Mouse (Mus musculus): ENCODE results near the gene Gabarapl1. TPM values are rescaled to one million over a fixed set of nuclear protein-coding genes. Genes with fewer than 3 reads are reported as not detected.

The Gabarapl1 gene
- polyA plus RNA-seq, 1 experiment from 2014 or later = 96.6 TPM

DNA sequence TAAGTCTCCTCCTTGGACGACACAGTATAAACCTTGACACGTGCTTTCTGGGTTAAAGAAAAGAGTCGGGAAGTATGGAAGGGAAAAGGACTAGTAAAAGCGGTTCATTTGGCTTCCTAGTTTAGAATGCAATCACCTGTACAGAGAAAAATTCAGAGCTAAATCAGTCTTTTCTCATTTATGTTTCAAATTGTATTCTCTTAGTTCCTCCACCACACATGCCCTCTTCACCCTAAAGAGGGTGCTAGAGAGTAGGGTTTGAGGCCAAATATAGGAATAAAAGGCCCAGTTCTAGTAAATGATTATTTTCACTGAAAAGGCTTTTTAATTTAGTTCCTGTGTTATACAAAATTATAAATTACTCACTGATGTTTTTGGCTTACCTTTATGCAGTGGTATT lies 48.3 kb downstream of the Gabarapl1 start:
- Histone ChIP-seq H3K4me3 (no peak overlapping the region), H3K4me2 (replicated peaks) (no peak overlapping the region), H3K27ac (replicated peaks) (no peak overlapping the region), H3K36me3 (no peaks in the 10 kb centered on the region), H3K27me3 (no peaks in the 10 kb centered on the region), H3K4me1 (no peaks in the 10 kb centered on the region), H3K9me3 (no peaks in the 10 kb centered on the region), H3K9ac (replicated peaks) (no peak overlapping the region)
- WGBS = 62% methylated on average over 4 of the region's 4 CpGs
- ATAC-seq (ENCODE audit: low FRiP score, low read depth) = no peak

DNA sequence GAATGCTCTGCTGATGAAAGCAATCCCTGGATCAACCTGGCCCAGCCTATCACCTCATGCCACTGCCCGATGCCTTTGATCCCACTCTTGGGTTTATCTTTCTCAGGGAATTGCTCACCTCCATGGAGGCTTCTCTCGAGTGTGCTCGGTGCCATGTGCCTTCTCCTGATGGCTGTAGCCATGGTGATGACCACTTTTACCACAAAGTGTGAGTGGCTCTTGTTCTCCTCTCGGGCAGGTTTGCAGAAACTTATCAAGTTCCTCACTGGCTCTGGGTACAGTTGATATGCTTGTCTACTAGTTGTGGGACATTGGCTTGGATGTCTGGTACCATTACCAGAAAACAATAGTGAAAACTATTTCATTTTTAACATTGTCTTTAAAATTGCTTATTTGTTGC lies 48.9 kb downstream of the Gabarapl1 start:
- Histone ChIP-seq H3K9me3 (no peaks in the 10 kb centered on the region), H3K4me1 (no peaks in the 10 kb centered on the region), H3K4me2 (replicated peaks) (no peak overlapping the region), H3K27me3 (no peaks in the 10 kb centered on the region), H3K9ac (replicated peaks) (no peak overlapping the region), H3K36me3 (no peaks in the 10 kb centered on the region), H3K4me3 (no peak overlapping the region), H3K27ac (replicated peaks) (no peak overlapping the region)
- ATAC-seq (ENCODE audit: low FRiP score, low read depth) = no peak
- WGBS = 86% methylated on average over 4 of the region's 4 CpGs

DNA sequence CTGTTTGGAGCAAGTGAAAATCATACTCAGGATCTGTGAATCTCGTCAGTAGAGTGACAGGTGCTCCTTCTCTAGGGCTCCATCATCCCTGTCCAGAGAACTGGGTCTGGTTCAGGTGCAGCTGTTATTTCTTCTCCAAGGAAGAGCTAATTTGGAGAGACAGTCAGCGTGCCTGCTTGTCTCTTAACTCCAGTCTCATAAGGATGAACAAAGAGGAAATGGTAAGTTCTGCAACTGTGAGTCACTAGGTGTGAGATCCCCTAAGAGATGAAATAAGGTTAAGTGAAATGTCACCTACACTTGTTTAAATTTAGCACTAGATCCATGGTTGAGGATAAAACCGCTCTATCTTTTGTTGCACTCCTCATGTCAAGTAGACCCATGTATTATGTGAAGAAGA lies 50.1 kb downstream of the Gabarapl1 start:
- H3K27me3 ChIP-seq = no peaks in the 10 kb centered on the region
- ATAC-seq (ENCODE audit: low FRiP score, low read depth) = no peak
- no peak overlapping the region for H3K27ac ChIP-seq (replicated peaks)
- 80% methylated on average over 3 of the region's 3 CpGs for WGBS
- H3K9ac ChIP-seq (replicated peaks) = no peak overlapping the region
- H3K4me1 ChIP-seq = no peaks in the 10 kb centered on the region
- no peak overlapping the region for H3K4me3 ChIP-seq
- no peak overlapping the region for H3K4me2 ChIP-seq (replicated peaks)
- no peaks in the 10 kb centered on the region for H3K36me3 ChIP-seq
- H3K9me3 ChIP-seq = no peaks in the 10 kb centered on the region

DNA sequence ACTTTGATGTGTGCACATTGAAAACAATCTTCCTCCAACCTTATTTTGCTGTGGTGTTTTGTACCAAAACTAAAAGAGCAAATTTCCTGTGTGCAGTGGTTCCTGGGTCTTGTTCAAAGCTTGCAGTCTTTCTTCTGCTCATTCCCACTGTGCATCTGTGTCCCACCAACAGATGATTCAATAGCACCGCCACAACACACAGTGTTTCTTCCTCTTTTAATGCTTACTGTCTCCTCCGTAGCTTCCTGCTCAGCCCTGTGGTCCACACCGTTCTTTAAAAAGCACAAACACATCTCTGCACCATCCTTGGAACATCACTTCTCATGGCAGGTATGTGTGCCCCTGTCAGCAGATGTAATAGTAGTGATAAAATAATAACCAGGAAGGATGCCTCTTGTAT lies 58.5 kb downstream of the Gabarapl1 start, which contains the start of gene Klrd1:
Gene Klrd1, plus strand, starts transcription at position 275 of the 400 bp plus-strand sequence.
- WGBS = 84% methylated on average over 3 of the region's 3 CpGs
- Histone ChIP-seq H3K9ac (replicated peaks) (no peak within 1 kb of the TSS), H3K27me3 (no peaks in the 10 kb centered on the region), H3K36me3 (no peaks in the 10 kb centered on the region), H3K4me2 (replicated peaks) (no peak within 1 kb of the TSS), H3K4me3 (no peak within 1 kb of the TSS), H3K27ac (replicated peaks) (no peak within 1 kb of the TSS), H3K4me1 (no peaks in the 10 kb centered on the region), H3K9me3 (no peaks in the 10 kb centered on the region)
- no peak for ATAC-seq (ENCODE audit: low FRiP score, low read depth)

Other genes with a start within 250 kb of the Gabarapl1 start
- not detected in 2 replicates for gene 4922502D21Rik, start 201.4 kb upstream of the Gabarapl1 start, polyA plus RNA-seq (2016; fragmentation: Nextera tagmentation; extraction: Ambion mirVana)
- 0.14 and 0.21 TPM in 2 replicates for gene Clec12a, start 190.5 kb upstream of the Gabarapl1 start, polyA plus RNA-seq (2016; fragmentation: Nextera tagmentation; extraction: Ambion mirVana)
- gene Clec12b, start 147.3 kb upstream of the Gabarapl1 start, polyA plus RNA-seq (2016; fragmentation: Nextera tagmentation; extraction: Ambion mirVana) = not detected in 2 replicates
- gene Clec1b, start 135.9 kb upstream of the Gabarapl1 start, polyA plus RNA-seq (2016; fragmentation: Nextera tagmentation; extraction: Ambion mirVana) = 7.1 and 9.0 TPM in 2 replicates
- 0.17 and 0.22 TPM in 2 replicates for gene Clec9a, start 124.3 kb upstream of the Gabarapl1 start, polyA plus RNA-seq (2016; fragmentation: Nextera tagmentation; extraction: Ambion mirVana)
- 0.86 and 1.3 TPM in 2 replicates for gene Clec1a, start 81.2 kb upstream of the Gabarapl1 start, polyA plus RNA-seq (2016; fragmentation: Nextera tagmentation; extraction: Ambion mirVana)
- 0.06 and 0.07 TPM in 2 replicates for gene Olr1, start 26.0 kb upstream of the Gabarapl1 start, polyA plus RNA-seq (2016; fragmentation: Nextera tagmentation; extraction: Ambion mirVana)
- gene Tmem52b, start 20.6 kb upstream of the Gabarapl1 start, polyA plus RNA-seq (2016; fragmentation: Nextera tagmentation; extraction: Ambion mirVana) = not detected in 2 replicates
- gene Klre1, start 44.7 kb downstream of the Gabarapl1 start, polyA plus RNA-seq (2016; fragmentation: Nextera tagmentation; extraction: Ambion mirVana) = not detected in 2 replicates
- gene Klrd1, start 58.6 kb downstream of the Gabarapl1 start, polyA plus RNA-seq (2016; fragmentation: Nextera tagmentation; extraction: Ambion mirVana) = 0.47 TPM in 1 of 2 replicates, not detected in the other
- 0.32 and 0.34 TPM in 2 replicates for gene Klrk1, start 90.7 kb downstream of the Gabarapl1 start, polyA plus RNA-seq (2016; fragmentation: Nextera tagmentation; extraction: Ambion mirVana)
- gene Klrc3, start 110.2 kb downstream of the Gabarapl1 start, polyA plus RNA-seq (2016; fragmentation: Nextera tagmentation; extraction: Ambion mirVana) = not detected in 2 replicates
- not detected in 2 replicates for gene Klrc2, start 127.5 kb downstream of the Gabarapl1 start, polyA plus RNA-seq (2016; fragmentation: Nextera tagmentation; extraction: Ambion mirVana)
- not detected in 2 replicates for gene Klrc1, start 145.8 kb downstream of the Gabarapl1 start, polyA plus RNA-seq (2016; fragmentation: Nextera tagmentation; extraction: Ambion mirVana)
- not detected in 2 replicates for gene Klri1, start 184.0 kb downstream of the Gabarapl1 start, polyA plus RNA-seq (2016; fragmentation: Nextera tagmentation; extraction: Ambion mirVana)
- gene Klri2, start 207.3 kb downstream of the Gabarapl1 start, polyA plus RNA-seq (2016; fragmentation: Nextera tagmentation; extraction: Ambion mirVana) = not detected in 2 replicates